ENCODE assay signal across 8 mouse cellular contexts in genomic region chr17:72889556-72890397, GRCm38 (mm10). TPM values are rescaled to one million over a fixed set of nuclear protein-coding genes. Genes with fewer than 3 reads are reported as not detected.
DNase-seq lines count a peak whose midpoint lies in the region; ATAC-seq lines count a peak whose summit lies in the region.

No protein-coding gene starts in this region.

- no peaks in the 10 kb centered on the region for H3K27me3 ChIP-seq in hindbrain, embryonic 11.5 days (ENCODE audit: control insufficient read depth, insufficient read depth, low read length)

- H3K9me3 ChIP-seq in hindbrain, embryonic 11.5 days (ENCODE audit: control insufficient read depth, low read length) = no peaks in the 10 kb centered on the region

- no peaks in the 10 kb centered on the region for H3K4me1 ChIP-seq in hindbrain, embryonic 11.5 days (replicated peaks; ENCODE audit: control insufficient read depth, insufficient read depth, low read length)

- DNase-seq in R1 (ENCODE audit: low read depth, low spot score) = peak; percentile 72
- peak; percentile 55 to 67 for DNase-seq in cerebellum, adult 18-20 months
- DNase-seq in hindbrain, embryonic 11.5 days (ENCODE audit: low spot score) = peak; percentile 85
- peak; percentile 75 to 82 for DNase-seq in layer of hippocampus, adult 8-10 months (ENCODE audit: low spot score in 2 of 2)
- peak; percentile 75 for DNase-seq in lung, postnatal 14 days
- peak; percentile 91 for DNase-seq in retina, postnatal 1 day

- H3K36me3 ChIP-seq in hindbrain, embryonic 11.5 days (ENCODE audit: control insufficient read depth, insufficient read depth, low read length) = no peaks in the 10 kb centered on the region

- WGBS in hindbrain, embryonic 11.5 days = 20% methylated on average over 19 of the region's 20 CpGs

- H3K27ac ChIP-seq in hindbrain, embryonic 11.5 days (ENCODE audit: low read depth, low read length) = no peak overlapping the region

- H3K4me2 ChIP-seq in hindbrain, embryonic 11.5 days (replicated peaks; ENCODE audit: low read depth, low read length) = 0 out of 2 replicates have a peak overlapping the region, but pooled peaks have one; percentile 9

- H3K9ac ChIP-seq in hindbrain, embryonic 11.5 days (ENCODE audit: low read depth, low read length) = no peak overlapping the region; the same call in 1 of the 2 replicates

- no peak overlapping the region for H3K4me3 ChIP-seq in hindbrain, embryonic 11.5 days (ENCODE audit: low read depth, low read length)

- peak; percentile 88 for ATAC-seq in frontal cortex, adult (ENCODE audit: low TSS enrichment)
- peak; percentile 73 for ATAC-seq in hindbrain, embryonic 11.5 days (ENCODE audit: low FRiP score)
- no peak for ATAC-seq in erythroblast, adult 5-6 weeks (replicated peaks; ENCODE audit: low FRiP score, poor library complexity, severe bottlenecking)

RNA-seq across cellular contexts. Expression of gene Lbh, which starts 28.3 kb away (rescaled TPM):
- polyA plus RNA-seq in hindbrain, embryonic 11.5 days (2014; fragmentation: Nextera tagmentation; extraction: Ambion mirVana) = 7.0 and 8.6 TPM in 2 replicates
- 10 to 100 TPM; 36.5 to 46.3 (median 42.0) TPM for total RNA-seq in layer of hippocampus, adult 8-10 months (2022)
- total RNA-seq in erythroblast, adult 5-6 weeks (2015; ENCODE audit: low replicate concordance) = 4.0 and 12.1 TPM in 2 replicates
- 5.7 and 6.1 TPM in 2 replicates for total RNA-seq in erythroblast, adult 5-6 weeks (2017; ENCODE audit: low replicate concordance)

RNA-seq across cellular contexts. Expression of gene Ypel5, which starts 53.5 kb away (rescaled TPM):
- 79.3 and 80.4 TPM in 2 replicates for polyA plus RNA-seq in hindbrain, embryonic 11.5 days (2014; fragmentation: Nextera tagmentation; extraction: Ambion mirVana)
- 100 to 1,000 TPM in 1 of 4 experiments, 10 to 100 TPM in 3; 84.4 to 103 (median 92.3) TPM for total RNA-seq in layer of hippocampus, adult 8-10 months (2022)
- total RNA-seq in erythroblast, adult 5-6 weeks (2015; ENCODE audit: low replicate concordance) = 173 and 174 TPM in 2 replicates
- total RNA-seq in erythroblast, adult 5-6 weeks (2017; ENCODE audit: low replicate concordance) = 314 and 339 TPM in 2 replicates
